Mouse (Mus musculus) liver, embryonic 11.5 days (tissue): Measurements from ENCODE around the gene Klk5. TPM values are rescaled to one million over a fixed set of nuclear protein-coding genes. Genes with fewer than 3 reads are reported as not detected.

Experiments used
- ATAC-seq: fragments of 200-750 bp; cut with Nextera tagmentation; replicated peaks from 2 replicates; pipeline ENCODE4 v1.8.0; 2017; ENCODE audit warnings: moderate number of reproducible peaks, mild to moderate bottlenecking, moderate TSS enrichment, moderate library complexity; ENCODE audit not compliant: low FRiP score
- DNase-seq: peaks from one replicate; pipeline ENCODE4 v3.0.0-alpha.2; 2017; ENCODE audit warnings: low spot score
- H3K27ac ChIP-seq: fragments of 300-500 bp; sonication (generic); 2 replicates; pipeline ENCODE4 v1.5.1; 2014; ENCODE audit warnings: mild to moderate bottlenecking, low read depth, low read length, control low read depth
- H3K27me3 ChIP-seq: fragments of 300-500 bp; sonication (generic); replicated peaks from 2 replicates; pipeline ENCODE4 v1.6.1; 2014; ENCODE audit warnings: low read length, mixed read lengths; ENCODE audit not compliant: control insufficient read depth, insufficient read depth
- H3K36me3 ChIP-seq: fragments of 300-500 bp; sonication (generic); 2 replicates; pipeline ENCODE4 v1.6.1; 2014; ENCODE audit warnings: mild to moderate bottlenecking, low read length, moderate library complexity, mixed read lengths; ENCODE audit not compliant: control insufficient read depth, insufficient read depth
- H3K4me1 ChIP-seq: fragments of 300-500 bp; sonication (generic); replicated peaks from 2 replicates; pipeline ENCODE4 v1.6.1; 2014; ENCODE audit warnings: low read length, mixed read lengths; ENCODE audit not compliant: control insufficient read depth, insufficient read depth
- H3K4me2 ChIP-seq: fragments of 300-500 bp; sonication (generic); 2 replicates; pipeline ENCODE4 v1.6.1; 2014; ENCODE audit warnings: mild to moderate bottlenecking, control low read depth, moderate library complexity
- H3K4me3 ChIP-seq: fragments of 300-500 bp; sonication (generic); 2 replicates; pipeline ENCODE4 v1.5.1; 2014; ENCODE audit warnings: low read depth, low read length, control low read depth
- H3K9ac ChIP-seq: fragments of 300-500 bp; sonication (generic); 2 replicates; pipeline ENCODE4 v1.6.1; 2014; ENCODE audit warnings: low read depth, low read length, control low read depth
- H3K9me3 ChIP-seq: fragments of 300-500 bp; sonication (generic); 2 replicates; pipeline ENCODE4 v1.6.1; 2016; ENCODE audit warnings: low read length, inconsistent platforms, mixed read lengths; ENCODE audit not compliant: control insufficient read depth
- WGBS: fragments of 180-500 bp; shearing (Covaris S2); extraction: QIAGEN DNeasy Blood & Tissue Kit; methylation state at CpG from one replicate; pipeline ENCODE4 v1.1.7; 2014; 5-methylcytosine and 5-hydroxymethylcytosine counted together
- polyA plus RNA-seq: library from polyadenylated mRNA; unstranded; fragments of >200 nt; fragmentation: Nextera tagmentation; extraction: Ambion mirVana; gene quantifications from 2 replicates; pipeline ENCODE4 v1.2.1, GENCODE M21; 2014

The Klk5 gene
- polyA plus RNA-seq, 1 experiment from 2014 or later, result not detected

- WGBS, result 18% methylated on average over 4 of the region's 4 CpGs
- H3K4me2 ChIP-seq, result no peak overlapping the region
- DNase-seq (no peak), ATAC-seq (no peak)
- H3K36me3 ChIP-seq, result no peaks in the 10 kb centered on the region
- H3K4me1 ChIP-seq, result no peaks in the 10 kb centered on the region
- H3K27ac ChIP-seq, result no peak overlapping the region
- no peaks in the 10 kb centered on the region; the same call in 1 of the 2 replicates for H3K27me3 ChIP-seq
- H3K9me3 ChIP-seq, result no peaks in the 10 kb centered on the region
- no peak overlapping the region for H3K9ac ChIP-seq
- no peak overlapping the region for H3K4me3 ChIP-seq
Observed at GRCm38 (mm10) chr7:43882811-43883210, 41.0 kb downstream of the Klk5 start.

DNA sequence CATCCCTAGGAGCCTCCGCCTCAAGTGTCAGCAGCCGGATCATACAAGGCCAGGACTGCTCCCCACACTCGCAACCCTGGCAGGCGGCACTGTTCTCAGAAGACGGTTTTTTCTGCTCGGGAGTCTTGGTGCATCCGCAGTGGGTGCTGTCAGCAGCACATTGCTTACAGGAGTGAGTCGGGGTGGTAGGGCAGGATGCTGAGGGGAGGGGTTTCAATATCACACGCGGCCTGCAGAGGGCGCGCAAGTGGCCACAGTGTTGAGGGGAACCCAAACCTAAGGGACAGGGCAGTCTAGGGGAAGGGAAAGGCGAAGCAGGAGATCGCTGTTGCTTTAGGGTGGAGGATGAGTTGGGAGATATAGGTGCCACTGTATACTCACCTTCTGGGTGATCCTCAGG is 41.8 kb downstream of the Klk5 start:
- ATAC-seq (no peak), DNase-seq (peak; percentile 37)
- H3K9me3 ChIP-seq, result no peaks in the 10 kb centered on the region
- no peaks in the 10 kb centered on the region; the same call in 1 of the 2 replicates for H3K27me3 ChIP-seq
- no peaks in the 10 kb centered on the region for H3K4me1 ChIP-seq
- no peak overlapping the region for H3K4me3 ChIP-seq
- no peak overlapping the region for H3K9ac ChIP-seq
- H3K36me3 ChIP-seq, result no peaks in the 10 kb centered on the region
- 12% methylated on average over 14 of the region's 14 CpGs for WGBS
- H3K27ac ChIP-seq, result no peak overlapping the region
- H3K4me2 ChIP-seq, result no peak overlapping the region

- H3K4me2 ChIP-seq, result no peak overlapping the region
- no peaks in the 10 kb centered on the region for H3K4me1 ChIP-seq
- H3K36me3 ChIP-seq, result no peaks in the 10 kb centered on the region
- no peaks in the 10 kb centered on the region for H3K9me3 ChIP-seq
- WGBS, result 52% methylated on average over 5 of the region's 5 CpGs
- H3K27me3 ChIP-seq, result no peaks in the 10 kb centered on the region
- ATAC-seq, result no peak
- no peak for DNase-seq
- H3K9ac ChIP-seq, result no peak overlapping the region
- no peak overlapping the region for H3K27ac ChIP-seq
- H3K4me3 ChIP-seq, result no peak overlapping the region
Observed at GRCm38 (mm10) chr7:43891365-43891764, 49.6 kb downstream of the Klk5 start.

- Histone ChIP-seq H3K9me3 (no peaks in the 10 kb centered on the region), H3K4me3 (no peak overlapping the region), H3K27me3 (no peaks in the 10 kb centered on the region), H3K36me3 (no peaks in the 10 kb centered on the region), H3K9ac (no peak overlapping the region), H3K27ac (no peak overlapping the region), H3K4me2 (no peak overlapping the region), H3K4me1 (no peaks in the 10 kb centered on the region)
- DNase-seq (no peak), ATAC-seq (no peak)
- 49% methylated on average over 3 of the region's 3 CpGs for WGBS
Observed at GRCm38 (mm10) chr7:43891788-43892187, 50.0 kb downstream of the Klk5 start.

GRCm38 (mm10) chr7:43894836-43895235 is 53.1 kb downstream of the Klk5 start:
- H3K4me1 ChIP-seq, result no peaks in the 10 kb centered on the region
- no peak overlapping the region for H3K4me2 ChIP-seq
- H3K36me3 ChIP-seq, result no peaks in the 10 kb centered on the region
- H3K27me3 ChIP-seq, result no peaks in the 10 kb centered on the region
- no peak overlapping the region for H3K27ac ChIP-seq
- ATAC-seq (peak; percentile 71), DNase-seq (peak; percentile 58)
- no peaks in the 10 kb centered on the region for H3K9me3 ChIP-seq
- WGBS, result 10% methylated on average over 1 of the region's 1 CpGs
- no peak overlapping the region for H3K9ac ChIP-seq
- H3K4me3 ChIP-seq, result no peak overlapping the region

Other genes starting within 250 kb of the Klk5 start
- gene Zfp819, start 234.8 kb upstream of the Klk5 start, polyA plus RNA-seq, result 0.07 and 0.16 TPM in 2 replicates
- not detected in 2 replicates for gene Ceacam18, start 207.3 kb upstream of the Klk5 start, polyA plus RNA-seq
- gene Siglece, start 181.8 kb upstream of the Klk5 start, polyA plus RNA-seq, result 0.79 and 0.90 TPM in 2 replicates
- gene Ctu1, start 170.0 kb upstream of the Klk5 start, polyA plus RNA-seq, result 7.5 and 8.7 TPM in 2 replicates
- 0.18 TPM in 1 of 2 replicates, not detected in the other for gene Klk14, start 151.6 kb upstream of the Klk5 start, polyA plus RNA-seq
- gene Klk13, start 129.4 kb upstream of the Klk5 start, polyA plus RNA-seq, result 0.44 and 0.56 TPM in 2 replicates
- gene Klk12, start 73.1 kb upstream of the Klk5 start, polyA plus RNA-seq, result not detected in 2 replicates
- not detected in 2 replicates for gene Klk11, start 67.4 kb upstream of the Klk5 start, polyA plus RNA-seq
- gene Klk10, start 60.9 kb upstream of the Klk5 start, polyA plus RNA-seq, result 0.17 TPM in 1 of 2 replicates, not detected in the other
- gene Klk9, start 50.1 kb upstream of the Klk5 start, polyA plus RNA-seq, result not detected in 2 replicates
- 27.5 and 29.1 TPM in 2 replicates for gene Klk8, start 44.4 kb upstream of the Klk5 start, polyA plus RNA-seq
- not detected in 2 replicates for gene Klk7, start 30.7 kb upstream of the Klk5 start, polyA plus RNA-seq
- not detected in 2 replicates for gene Klk6, start 17.5 kb upstream of the Klk5 start, polyA plus RNA-seq
- gene Klk4, start 39.2 kb downstream of the Klk5 start, polyA plus RNA-seq, result 0.18 TPM in 1 of 2 replicates, not detected in the other
- not detected in 2 replicates for gene Klk15, start 91.8 kb downstream of the Klk5 start, polyA plus RNA-seq
- gene Klk1b8, start 108.7 kb downstream of the Klk5 start, polyA plus RNA-seq, result not detected in 2 replicates
- gene Klk1b1, start 124.8 kb downstream of the Klk5 start, polyA plus RNA-seq, result not detected in 2 replicates
- gene Klk1b9, start 134.1 kb downstream of the Klk5 start, polyA plus RNA-seq, result not detected in 2 replicates
- not detected in 2 replicates for gene Klk1b11, start 153.9 kb downstream of the Klk5 start, polyA plus RNA-seq
- gene Klk1b26, start 170.2 kb downstream of the Klk5 start, polyA plus RNA-seq, result not detected in 2 replicates
- gene Klk1b27, start 210.3 kb downstream of the Klk5 start, polyA plus RNA-seq, result not detected in 2 replicates